Mouse (Mus musculus) hindbrain, embryonic 12.5 days (tissue): Measurements from ENCODE around the gene Rpl32. TPM values are rescaled to one million over a fixed set of nuclear protein-coding genes. Genes with fewer than 3 reads are reported as not detected.

Source experiments
- ATAC-seq: fragments of 200-750 bp; cut with Nextera tagmentation; 2 replicates; pipeline ENCODE4 v1.8.0; 2017; ENCODE audit warnings: moderate TSS enrichment; ENCODE audit not compliant: low FRiP score
- H3K27ac ChIP-seq: fragments of 300-500 bp; sonication (generic); 2 replicates; pipeline ENCODE4 v1.5.1; 2016; ENCODE audit warnings: mild to moderate bottlenecking
- H3K27me3 ChIP-seq: fragments of 300-500 bp; sonication (generic); 2 replicates; pipeline ENCODE4 v1.6.1; 2016; ENCODE audit warnings: mild to moderate bottlenecking
- H3K36me3 ChIP-seq: fragments of 300-500 bp; sonication (generic); 2 replicates; pipeline ENCODE4 v1.6.1; 2016; ENCODE audit warnings: mild to moderate bottlenecking
- H3K4me1 ChIP-seq: fragments of 300-500 bp; sonication (generic); 2 replicates; pipeline ENCODE4 v1.6.1; 2016
- H3K4me2 ChIP-seq: fragments of 300-500 bp; sonication (generic); replicated peaks from 2 replicates; pipeline ENCODE4 v1.6.1; 2016; ENCODE audit warnings: mild to moderate bottlenecking
- H3K4me3 ChIP-seq: fragments of 300-500 bp; sonication (generic); 2 replicates; pipeline ENCODE4 v1.5.1; 2016; ENCODE audit warnings: mild to moderate bottlenecking
- H3K9ac ChIP-seq: fragments of 300-500 bp; sonication (generic); 2 replicates; pipeline ENCODE4 v1.6.1; 2016; ENCODE audit warnings: mild to moderate bottlenecking, moderate library complexity
- H3K9me3 ChIP-seq: fragments of 300-500 bp; sonication (generic); replicated peaks from 2 replicates; pipeline ENCODE4 v1.6.1; 2016; ENCODE audit warnings: mild to moderate bottlenecking
- WGBS: fragments of 180-500 bp; shearing (Covaris S2); methylation state at CpG from one replicate; pipeline ENCODE4 v1.1.7; 2016; 5-methylcytosine and 5-hydroxymethylcytosine counted together
- microRNA-seq: library from miRNA; unstranded; fragments of <30 nt; microRNA quantifications from one replicate; pipeline ENCODE4, GENCODE M21; 2017
- polyA plus RNA-seq: library from polyadenylated mRNA; unstranded; fragments of >200 nt; fragmentation: Nextera tagmentation; extraction: Ambion mirVana; gene quantifications from 2 replicates; pipeline ENCODE4 v1.2.1, GENCODE M21; 2016

The Rpl32 gene
- polyA plus RNA-seq, 1 experiment from 2014 or later, result 1,629 TPM

DNA sequence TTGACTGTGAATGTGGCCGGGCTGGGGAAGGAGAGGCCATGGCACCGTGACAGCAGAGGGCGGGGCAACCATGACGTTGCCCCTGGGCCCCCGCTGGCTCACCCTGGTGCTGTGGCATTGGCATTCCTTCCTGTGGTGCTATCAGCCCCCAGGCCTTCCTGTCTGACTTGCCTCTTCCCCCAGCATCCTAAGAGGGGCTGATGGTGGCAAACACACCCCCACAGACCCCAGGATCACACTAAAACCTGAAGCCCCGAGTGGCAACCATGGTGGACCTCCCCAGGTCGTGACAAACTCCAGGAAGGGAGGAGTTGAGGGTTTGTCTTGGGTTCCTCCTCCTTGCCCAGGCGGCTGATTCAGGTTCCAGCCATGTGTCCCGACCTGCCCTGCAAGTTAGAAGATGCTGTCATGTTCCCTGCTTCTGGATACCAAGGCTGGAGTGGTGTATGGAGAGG, 49.5 kb downstream of the Rpl32 start:
- H3K9me3 ChIP-seq, result no peaks in the 10 kb centered on the region
- H3K9ac ChIP-seq, result peak overlapping the region; percentile 14; the same call in 1 of the 2 replicates
- H3K27ac ChIP-seq, result no peak overlapping the region
- H3K27me3 ChIP-seq, result no peaks in the 10 kb centered on the region
- H3K4me3 ChIP-seq, result no peak overlapping the region
- no peak for ATAC-seq
- 69% methylated on average over 9 of the region's 9 CpGs for WGBS
- no peaks in the 10 kb centered on the region for H3K36me3 ChIP-seq
- H3K4me2 ChIP-seq, result no peak overlapping the region
- H3K4me1 ChIP-seq, result peaks cover 19% of the 10 kb centered on the region

DNA sequence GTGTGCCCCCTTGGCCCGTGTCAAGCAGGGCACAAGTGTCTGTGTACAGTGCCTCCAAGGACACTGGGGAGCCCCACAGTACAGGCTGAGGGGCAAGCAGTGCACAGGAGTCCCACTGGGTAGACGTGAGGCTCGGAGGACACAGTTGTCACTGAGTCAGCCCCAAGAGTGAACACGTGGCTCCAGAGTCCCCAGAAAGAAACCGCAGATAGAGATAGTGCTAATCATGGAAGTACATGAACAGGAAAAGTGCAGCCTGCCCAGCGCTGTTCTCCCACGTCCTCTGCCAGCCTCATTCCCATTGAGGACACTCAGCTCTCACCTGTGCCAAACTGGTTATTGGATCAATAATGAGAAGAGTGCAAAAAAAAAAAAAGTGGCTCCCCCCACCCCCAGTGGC, 53.0 kb downstream of the Rpl32 start:
- Histone ChIP-seq H3K4me2 (no peak overlapping the region), H3K4me1 (no peaks in the 10 kb centered on the region), H3K9me3 (no peaks in the 10 kb centered on the region), H3K9ac (no peak overlapping the region), H3K27me3 (no peaks in the 10 kb centered on the region), H3K27ac (no peak overlapping the region), H3K36me3 (no peaks in the 10 kb centered on the region), H3K4me3 (no peak overlapping the region)
- no peak for ATAC-seq
- 78% methylated on average over 7 of the region's 7 CpGs for whole genome bisulfite sequencing

Small RNA genes lying within 50 kb of the gene (microRNA-seq; reads per million reads assigned to microRNA genes)
- 0.81 reads per million for gene Mir7660

Other genes starting within 250 kb of the Rpl32 start
- gene Mkrn2os, start 216.2 kb downstream of the Rpl32 start, polyA plus RNA-seq, result 0.12 and 0.17 TPM in 2 replicates
- 27.4 and 28.9 TPM in 2 replicates for gene Mkrn2, start 206.8 kb downstream of the Rpl32 start, polyA plus RNA-seq
- 159 TPM in 2 replicates for gene Raf1, start 132.1 kb downstream of the Rpl32 start, polyA plus RNA-seq
- 1.1 and 2.0 TPM in 2 replicates for gene Tmem40, start 46.3 kb downstream of the Rpl32 start, polyA plus RNA-seq
- 35.6 and 37.3 TPM in 2 replicates for gene Cand2, start 34.2 kb downstream of the Rpl32 start, polyA plus RNA-seq
- 2.3 TPM in 2 replicates for gene Efcab12, start 29.7 kb upstream of the Rpl32 start, polyA plus RNA-seq
- 19.8 and 22.4 TPM in 2 replicates for gene Mbd4, start 44.6 kb upstream of the Rpl32 start, polyA plus RNA-seq
- gene Ift122, start 44.7 kb upstream of the Rpl32 start, polyA plus RNA-seq, result 28.4 and 31.5 TPM in 2 replicates
- 0.16 and 0.19 TPM in 2 replicates for gene Rho, start 123.0 kb upstream of the Rpl32 start, polyA plus RNA-seq
- gene H1foo, start 136.2 kb upstream of the Rpl32 start, polyA plus RNA-seq, result not detected in 2 replicates
- gene Plxnd1, start 186.3 kb upstream of the Rpl32 start, polyA plus RNA-seq, result 21.9 and 24.5 TPM in 2 replicates